Mouse (Mus musculus): Measurements from ENCODE around the gene Gm49342.
"Not testable (repeated sequence)": the region's sequence is repeated elsewhere in the genome, so short reads cannot be mapped to it uniquely, and the experiment has no call there.

Gm49342 gene

GRCm38 (mm10) chr14:50943932-50944667 lies at the start of gene Gm49342:
Gene Gm49342, plus strand, starts transcription at chr14:50944517.
- peak; percentile 95 for DNase-seq

GRCm38 (mm10) chr14:50895407-50895806 lies 48.9 kb upstream of the Gm49342 start:
- no peak for DNase-seq

- peak; percentile 60 for DNase-seq
Observed at GRCm38 (mm10) chr14:50895985-50896746, 48.2 kb upstream of the Gm49342 start.

- DNase-seq: peak; percentile 28
Observed at GRCm38 (mm10) chr14:50896747-50897373, 47.5 kb upstream of the Gm49342 start.

GRCm38 (mm10) chr14:50897374-50897765 lies 46.9 kb upstream of the Gm49342 start, which contains the start of gene Klhl33:
Gene Klhl33, minus strand, starts transcription at chr14:50897507.
- no peak for DNase-seq

GRCm38 (mm10) chr14:50897992-50898391 lies 46.3 kb upstream of the Gm49342 start:
- not testable (repeated sequence) for DNase-seq

GRCm38 (mm10) chr14:50903973-50904827 lies 40.1 kb upstream of the Gm49342 start:
- peak; percentile 48 for DNase-seq

GRCm38 (mm10) chr14:50904828-50905129 lies 39.5 kb upstream of the Gm49342 start:
- no peak for DNase-seq

GRCm38 (mm10) chr14:50905327-50905726 lies 39.0 kb upstream of the Gm49342 start:
- not testable (repeated sequence) for DNase-seq

- DNase-seq: no peak
Observed at GRCm38 (mm10) chr14:50908126-50908525, 36.2 kb upstream of the Gm49342 start.

- no peak for DNase-seq
Observed at GRCm38 (mm10) chr14:50911356-50911755, 33.0 kb upstream of the Gm49342 start.

GRCm38 (mm10) chr14:50923437-50923836 lies 20.9 kb upstream of the Gm49342 start:
- not testable (repeated sequence) for DNase-seq

- DNase-seq: peak; percentile 98
Observed at GRCm38 (mm10) chr14:50924281-50925064, 19.8 kb upstream of the Gm49342 start, which contains the start of the genes Osgep and Apex1. Gene Osgep, minus strand, starts transcription at chr14:50924893. Gene Apex1, plus strand, starts transcription at chr14:50924968.

GRCm38 (mm10) chr14:50925111-50925920 lies 19.0 kb upstream of the Gm49342 start:
- no peak for DNase-seq

GRCm38 (mm10) chr14:50927366-50927765 lies 17.0 kb upstream of the Gm49342 start:
- DNase-seq: no peak

GRCm38 (mm10) chr14:50929951-50930350 lies 14.4 kb upstream of the Gm49342 start:
- no peak for DNase-seq

GRCm38 (mm10) chr14:50930377-50930753 lies 14.0 kb upstream of the Gm49342 start:
- peak; percentile 77 for DNase-seq

- DNase-seq: peak; percentile 100
Observed at GRCm38 (mm10) chr14:50930754-50931492, 13.4 kb upstream of the Gm49342 start, which contains the start of the genes Pip4p1 and Pnp. Gene Pip4p1, minus strand, starts transcription at chr14:50930856. Gene Pnp, plus strand, starts transcription at chr14:50931082.

GRCm38 (mm10) chr14:50931493-50932020 lies 12.8 kb upstream of the Gm49342 start:
- DNase-seq: no peak

GRCm38 (mm10) chr14:50936649-50937048 lies 7.7 kb upstream of the Gm49342 start:
- DNase-seq: no peak
